Mouse (Mus musculus) thymus, postnatal 36 days (tissue): ENCODE results near the gene Usp29.
"Not testable (repeated sequence)": the region's sequence is repeated elsewhere in the genome, so short reads cannot be mapped to it uniquely, and the experiment has no call there.

Experiments
- DNase-seq, 2 experiments: peaks; one replicate each; pipeline ENCODE4 v3.0.0; 2022; ENCODE audit warnings: mixed read lengths in 2 of 2

The Usp29 gene

GRCm38 (mm10) chr7:6879512-6880164 lies 149.3 kb downstream of the Usp29 start:
- DNase-seq = no peak

- DNase-seq = not testable (repeated sequence)
Observed at GRCm38 (mm10) chr7:6880918-6881317, 150.5 kb downstream of the Usp29 start.

GRCm38 (mm10) chr7:6881473-6882046 lies 151.2 kb downstream of the Usp29 start:
- no peak for DNase-seq

GRCm38 (mm10) chr7:6883376-6884147 lies 153.2 kb downstream of the Usp29 start:
- DNase-seq = no peak

- DNase-seq = no peak
Observed at GRCm38 (mm10) chr7:6885416-6885815, 155.0 kb downstream of the Usp29 start.

GRCm38 (mm10) chr7:6886896-6887295 lies 156.5 kb downstream of the Usp29 start:
- DNase-seq = no peak

GRCm38 (mm10) chr7:6889871-6890270 lies 159.5 kb downstream of the Usp29 start:
- DNase-seq = no peak

- no peak for DNase-seq
Observed at GRCm38 (mm10) chr7:6891206-6891605, 160.8 kb downstream of the Usp29 start.

GRCm38 (mm10) chr7:6897021-6897420 lies 166.6 kb downstream of the Usp29 start:
- not testable (repeated sequence) for DNase-seq

GRCm38 (mm10) chr7:6900672-6901071 lies 170.3 kb downstream of the Usp29 start:
- no peak for DNase-seq

GRCm38 (mm10) chr7:6903489-6903888 lies 173.1 kb downstream of the Usp29 start:
- DNase-seq = no peak

GRCm38 (mm10) chr7:6910527-6910926 lies 180.1 kb downstream of the Usp29 start:
- DNase-seq = no peak

- DNase-seq = no peak
Observed at GRCm38 (mm10) chr7:6911731-6912130, 181.4 kb downstream of the Usp29 start.

- DNase-seq = no peak
Observed at GRCm38 (mm10) chr7:6913439-6914380, 183.3 kb downstream of the Usp29 start.

- no peak for DNase-seq
Observed at GRCm38 (mm10) chr7:6917126-6917525, 186.7 kb downstream of the Usp29 start.

GRCm38 (mm10) chr7:6918267-6918666 lies 187.9 kb downstream of the Usp29 start:
- DNase-seq = peak; percentile 16 to 27

GRCm38 (mm10) chr7:6919131-6919870 lies 188.9 kb downstream of the Usp29 start:
- no peak for DNase-seq

- DNase-seq = no peak
Observed at GRCm38 (mm10) chr7:6923515-6923914, 193.1 kb downstream of the Usp29 start.

- no peak for DNase-seq
Observed at GRCm38 (mm10) chr7:6925926-6926730, 195.8 kb downstream of the Usp29 start.

- DNase-seq = no peak
Observed at GRCm38 (mm10) chr7:6926731-6926995, 196.3 kb downstream of the Usp29 start.

GRCm38 (mm10) chr7:6929286-6929685 lies 198.9 kb downstream of the Usp29 start:
- no peak for DNase-seq
